28 mouse cellular contexts compared by ENCODE assay signal in the genomic region with DNA sequence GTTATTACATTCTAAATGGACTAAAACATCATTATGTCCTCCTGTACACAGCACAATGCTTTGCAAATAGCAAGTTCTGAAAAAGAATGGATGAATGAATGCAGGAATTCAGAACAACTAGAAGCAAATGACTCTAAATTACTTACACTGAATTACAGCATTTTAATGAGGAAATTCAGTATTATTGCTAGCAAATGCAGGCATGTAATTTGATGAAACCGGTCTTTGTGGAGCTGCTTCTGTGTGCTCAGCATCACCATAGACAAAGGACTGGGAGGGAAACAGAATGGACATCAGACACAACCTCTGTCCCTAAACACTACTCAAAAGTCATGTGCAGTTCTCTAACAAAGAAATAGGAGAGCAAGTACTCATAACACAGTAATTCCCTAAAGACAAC.
"Had no signal": no experiment of that assay in that cellular context is flagged by ENCODE, and none has a peak within 500 bp of the region (broad histone marks: within the 10 kb centered on the region; RNA-seq: fewer than 3 reads in every experiment).

No protein-coding gene starts in this region.

- H3K9me3 ChIP-seq: heart, embryonic 10.5 days; heart, embryonic 12.5 days; hindbrain, embryonic 10.5 days; hindbrain, embryonic 12.5 days; intestine, embryonic 15.5 days; kidney, embryonic 15.5 days; limb, embryonic 13.5 days; limb, embryonic 15.5 days; liver, embryonic 12.5 days had no signal

- H3K27me3 ChIP-seq: heart, embryonic 12.5 days; hindbrain, embryonic 12.5 days; intestine, embryonic 15.5 days; kidney, embryonic 15.5 days; limb, embryonic 13.5 days; limb, embryonic 15.5 days; liver, embryonic 12.5 days had no signal

- H3K4me1 ChIP-seq: heart, embryonic 10.5 days; heart, embryonic 12.5 days; hindbrain, embryonic 10.5 days; hindbrain, embryonic 12.5 days; intestine, embryonic 15.5 days; kidney, embryonic 15.5 days; limb, embryonic 13.5 days; limb, embryonic 15.5 days; liver, embryonic 12.5 days had no signal

- H3K4me2 ChIP-seq: heart, embryonic 12.5 days; hindbrain, embryonic 12.5 days; hindbrain, embryonic 14.5 days; intestine, embryonic 15.5 days; kidney, embryonic 15.5 days; limb, embryonic 13.5 days; limb, embryonic 15.5 days; liver, embryonic 12.5 days had no signal

- ATAC-seq: hindbrain, embryonic 16.5 days; inflammation-experienced regulatory T-cells, adult 6 months; intestine, embryonic 15.5 days; liver, embryonic 12.5 days had no signal

- H3K36me3 ChIP-seq: heart, embryonic 10.5 days; heart, embryonic 12.5 days; hindbrain, embryonic 10.5 days; hindbrain, embryonic 12.5 days; intestine, embryonic 15.5 days; kidney, embryonic 15.5 days; limb, embryonic 13.5 days; limb, embryonic 15.5 days; liver, embryonic 12.5 days had no signal

- H3K9ac ChIP-seq: heart, embryonic 12.5 days; hindbrain, embryonic 12.5 days; hindbrain, embryonic 14.5 days; intestine, embryonic 15.5 days; kidney, embryonic 15.5 days; limb, embryonic 13.5 days; limb, embryonic 15.5 days; liver, embryonic 12.5 days; liver, embryonic 14.5 days had no signal

- H3K27ac ChIP-seq: gastrocnemius, adult 2 months; heart, embryonic 10.5 days; hindbrain, embryonic 10.5 days; hindbrain, embryonic 12.5 days; hindbrain, embryonic 14.5 days; intestine, embryonic 15.5 days; kidney, embryonic 15.5 days; kidney, postnatal 0 days; limb, embryonic 13.5 days; limb, embryonic 15.5 days; liver, embryonic 12.5 days; liver, embryonic 14.5 days had no signal

- H3K4me3 ChIP-seq: gastrocnemius, adult 2 months; heart, embryonic 10.5 days; heart, embryonic 12.5 days; hindbrain, embryonic 10.5 days; hindbrain, embryonic 12.5 days; intestine, embryonic 15.5 days; kidney, embryonic 15.5 days; limb, embryonic 13.5 days; limb, embryonic 15.5 days; liver, embryonic 12.5 days had no signal

- DNase-seq: gastrocnemius, adult 2 months; gastrocnemius, postnatal 10 days; gastrocnemius, postnatal 25 days; heart, adult 18-20 months; heart, postnatal 10 days; heart, postnatal 4 days; kidney, adult 11 months; kidney, adult 2 months; kidney, adult 9 months; kidney, postnatal 14 days; kidney, postnatal 36 days; layer of hippocampus, adult 9-11 months; layer of hippocampus, postnatal 36 days; left cerebral cortex, postnatal 4 days had no signal
